Mouse (Mus musculus): Measurements from ENCODE around the gene Gm6356.
"Not testable (repeated sequence)": the region's sequence is repeated elsewhere in the genome, so short reads cannot be mapped to it uniquely, and the experiment has no call there.

Gm6356 gene

DNA sequence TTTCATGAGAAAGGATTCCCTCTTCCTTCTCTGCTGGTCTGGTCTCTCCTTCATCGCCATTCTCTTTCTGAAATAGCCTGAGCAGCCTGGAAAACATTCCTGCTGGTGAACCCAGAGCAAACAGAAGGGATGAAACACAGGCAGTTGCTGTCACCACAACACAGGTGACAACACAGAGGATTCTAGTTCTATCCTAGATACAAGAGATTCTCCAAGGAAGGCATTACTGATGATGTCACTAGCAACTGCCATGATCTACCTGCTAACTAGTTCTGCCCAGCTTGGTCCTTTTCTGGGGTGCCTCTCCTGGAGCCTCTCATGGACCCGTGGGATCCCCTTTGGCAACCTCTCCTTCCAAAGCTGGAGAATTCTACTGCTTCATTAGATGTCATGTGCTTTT is at the start of gene Gm6356:
TSS of gene Gm6356 (minus strand) at position 101 of the 400 bp plus-strand sequence.
- DNase-seq, result not testable (repeated sequence)

Measured in cerebellum, adult 18-20 months (tissue).